In the genomic region with DNA sequence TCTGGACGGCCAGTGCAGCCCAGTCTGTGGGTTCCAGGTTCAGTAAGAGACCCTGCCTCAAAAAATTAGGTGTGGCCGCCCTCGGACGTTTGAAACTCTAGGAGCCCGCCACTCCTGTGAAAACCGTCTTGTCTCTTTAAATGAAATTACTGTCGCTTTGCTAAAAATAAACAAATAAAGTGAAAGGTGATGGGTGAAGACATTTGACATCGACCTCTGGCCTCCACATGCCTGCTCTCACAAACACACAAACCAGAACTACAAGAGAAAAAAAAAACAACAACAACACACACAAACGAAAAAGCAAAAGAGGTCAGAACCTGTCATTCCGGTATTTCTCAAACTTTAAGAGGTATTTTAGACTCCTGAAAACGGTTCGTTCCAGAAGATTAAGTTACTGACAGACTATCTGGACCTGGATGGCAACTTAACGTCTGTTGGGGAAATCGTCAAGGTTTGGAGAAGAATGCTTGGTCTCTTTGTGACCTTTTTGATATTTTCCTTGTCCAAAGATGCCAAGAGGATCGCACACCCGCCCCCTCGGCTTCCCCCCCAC, we compare ENCODE assay signal across 14 mouse cellular contexts. TPM values are rescaled to one million over a fixed set of nuclear protein-coding genes. Genes with fewer than 3 reads are reported as not detected.
DNase-seq lines count a peak whose midpoint lies in the region; ATAC-seq and TF ChIP-seq lines count a peak whose summit lies in the region.
"Had no signal": no experiment of that assay in that cellular context is flagged by ENCODE, and none has a peak within 500 bp of the region (broad histone marks: within the 10 kb centered on the region; RNA-seq: fewer than 3 reads in every experiment).

No protein-coding gene starts in this region.

- H3K27ac ChIP-seq in heart, postnatal 0 days (ENCODE audit: low read depth): peak overlapping the region; percentile 71
- H3K27ac ChIP-seq in neural tube, embryonic 13.5 days (replicated peaks): peak overlapping the region; percentile 74
- H3K27ac ChIP-seq in limb, embryonic 12.5 days: peak overlapping the region; percentile 73

- H3K9me3 ChIP-seq in heart, postnatal 0 days (replicated peaks; ENCODE audit: control insufficient read depth, low read length): no peaks in the 10 kb centered on the region
- no peaks in the 10 kb centered on the region for H3K9me3 ChIP-seq in neural tube, embryonic 13.5 days
- no peaks in the 10 kb centered on the region for H3K9me3 ChIP-seq in limb, embryonic 12.5 days
- H3K9me3 ChIP-seq: stomach, embryonic 15.5 days had no signal

- peak overlapping the region; percentile 43 for H3K4me2 ChIP-seq in heart, postnatal 0 days (ENCODE audit: low read depth, low read length)
- H3K4me2 ChIP-seq in neural tube, embryonic 13.5 days: peak overlapping the region; percentile 22; the same call in 1 of the 2 replicates
- peak overlapping the region; percentile 19; the same call in 1 of the 2 replicates for H3K4me2 ChIP-seq in limb, embryonic 12.5 days
- H3K4me2 ChIP-seq: stomach, embryonic 15.5 days had no signal

- WGBS in heart, postnatal 0 days: 40% methylated on average over 17 of the region's 17 CpGs
- WGBS in neural tube, embryonic 13.5 days: 60% methylated on average over 17 of the region's 17 CpGs
- WGBS in limb, embryonic 12.5 days: 56% methylated on average over 17 of the region's 17 CpGs

- no peak for ATAC-seq in heart, postnatal 0 days (ENCODE audit: insufficient read depth, low read depth)
- ATAC-seq in neural tube, embryonic 13.5 days (ENCODE audit: low read depth): no peak
- no peak for ATAC-seq in limb, embryonic 12.5 days (ENCODE audit: insufficient number of reproducible peaks, insufficient read depth, low FRiP score, low TSS enrichment, low read depth)

- TF ChIP-seq EP300 in heart, postnatal 0 days (IDR thresholded peaks at IDR 0.05; ENCODE audit: low read depth): no peak

- peaks cover 2% of the 10 kb centered on the region; the same call in 1 of the 2 replicates for H3K36me3 ChIP-seq in heart, postnatal 0 days (replicated peaks; ENCODE audit: control insufficient read depth, insufficient read depth, low read length)
- peaks cover 9% of the 10 kb centered on the region; the same call in 1 of the 2 replicates for H3K36me3 ChIP-seq in neural tube, embryonic 13.5 days
- peaks cover 19% of the 10 kb centered on the region; the same call in 1 of the 2 replicates for H3K36me3 ChIP-seq in limb, embryonic 12.5 days
- H3K36me3 ChIP-seq: stomach, embryonic 15.5 days had no signal

- H3K27me3 ChIP-seq in heart, postnatal 0 days (ENCODE audit: control insufficient read depth, insufficient read depth, low read length): no peaks in the 10 kb centered on the region
- no peaks in the 10 kb centered on the region for H3K27me3 ChIP-seq in neural tube, embryonic 13.5 days
- H3K27me3 ChIP-seq in limb, embryonic 12.5 days: no peaks in the 10 kb centered on the region
- H3K27me3 ChIP-seq: stomach, embryonic 15.5 days had no signal

- H3K9ac ChIP-seq in heart, postnatal 0 days (replicated peaks; ENCODE audit: low read depth, low read length): no peak overlapping the region; the same call in 1 of the 2 replicates
- H3K9ac ChIP-seq in neural tube, embryonic 13.5 days: 0 out of 2 replicates have a peak overlapping the region, but pooled peaks have one; percentile 26
- no peak overlapping the region for H3K9ac ChIP-seq in limb, embryonic 12.5 days (replicated peaks)
- H3K9ac ChIP-seq: stomach, embryonic 15.5 days had no signal

- TF ChIP-seq CTCF in heart, postnatal 0 days (IDR thresholded peaks at IDR 0.05; ENCODE audit: low read depth): no peak

- DNase-seq in heart, postnatal 0 days (ENCODE audit: low spot score): no peak
- no peak for DNase-seq in heart, adult 9 months (ENCODE audit: low spot score in 2 of 2)
- DNase-seq in neural tube, embryonic 10.5 days (ENCODE audit: extremely low spot score, low spot score): no peak
- DNase-seq in urinary bladder, postnatal 14 days (ENCODE audit: low spot score): no peak
- DNase-seq in thymus, postnatal 4 days: no peak
- no peak for DNase-seq in adrenal gland, adult 18-20 months (ENCODE audit: low spot score in 2 of 2)
- DNase-seq: adrenal gland, postnatal 36 days; gastrocnemius, postnatal 36 days had no signal

- H3K4me3 ChIP-seq in heart, postnatal 0 days (ENCODE audit: low read depth, low read length): peak overlapping the region; percentile 10; the same call in 1 of the 2 replicates
- no peak overlapping the region for H3K4me3 ChIP-seq in neural tube, embryonic 13.5 days
- H3K4me3 ChIP-seq in limb, embryonic 12.5 days (replicated peaks): no peak overlapping the region
- H3K4me3 ChIP-seq: stomach, embryonic 15.5 days had no signal

- H3K4me1 ChIP-seq in heart, postnatal 0 days (ENCODE audit: control insufficient read depth, insufficient read depth): peaks cover 21% of the 10 kb centered on the region
- peaks cover 30% of the 10 kb centered on the region for H3K4me1 ChIP-seq in neural tube, embryonic 13.5 days (replicated peaks)
- peaks cover 18% of the 10 kb centered on the region for H3K4me1 ChIP-seq in limb, embryonic 12.5 days (replicated peaks)

RNA-seq across cellular contexts. Expression of a gene that starts 5.9 kb away (rescaled TPM):
- 30.0 and 31.0 TPM in 2 replicates for total RNA-seq in heart, postnatal 0 days (2014; rRNA removed; ENCODE audit: low replicate concordance)
- polyA plus RNA-seq in heart, postnatal 0 days (2015; fragmentation: Nextera tagmentation; extraction: Ambion mirVana): 48.8 and 49.8 TPM in 2 replicates
- 39.9 and 40.6 TPM in 2 replicates for polyA plus RNA-seq in neural tube, embryonic 13.5 days (2015; fragmentation: Nextera tagmentation; extraction: Ambion mirVana)
- polyA plus RNA-seq in limb, embryonic 12.5 days (2016; fragmentation: Nextera tagmentation; extraction: Ambion mirVana): 41.0 and 43.6 TPM in 2 replicates
- 100 to 1,000 TPM in 1 of 2 experiments, 10 to 100 TPM in 1; 99.5 to 102 TPM for total RNA-seq in adrenal gland, adult 18-20 months (2021)

RNA-seq across cellular contexts. Expression of a gene that starts 13.0 kb away (rescaled TPM):
- total RNA-seq in heart, postnatal 0 days (2014; rRNA removed; ENCODE audit: low replicate concordance): 2.4 TPM in 1 of 2 replicates, not detected in the other
- polyA plus RNA-seq in heart, postnatal 0 days (2015; fragmentation: Nextera tagmentation; extraction: Ambion mirVana): 0.27 TPM in 1 of 2 replicates, not detected in the other
- polyA plus RNA-seq in neural tube, embryonic 13.5 days (2015; fragmentation: Nextera tagmentation; extraction: Ambion mirVana): not detected in 2 replicates
- not detected in 2 replicates for polyA plus RNA-seq in limb, embryonic 12.5 days (2016; fragmentation: Nextera tagmentation; extraction: Ambion mirVana)
- total RNA-seq in adrenal gland, adult 18-20 months (2021): not detected
- total RNA-seq: adrenal gland, postnatal 36 days; common myeloid progenitor, adult 5-6 weeks; gastrocnemius, postnatal 36 days; neutrophil, adult 5-6 weeks had no signal
- polyA plus RNA-seq: limb, embryonic 14.5 days; stomach, embryonic 15.5 days had no signal

RNA-seq across cellular contexts. Expression of a gene that starts 27.5 kb away (rescaled TPM):
- 44.4 and 63.3 TPM in 2 replicates for total RNA-seq in heart, postnatal 0 days (2014; rRNA removed; ENCODE audit: low replicate concordance)
- polyA plus RNA-seq in heart, postnatal 0 days (2015; fragmentation: Nextera tagmentation; extraction: Ambion mirVana): 89.0 and 99.4 TPM in 2 replicates
- polyA plus RNA-seq in neural tube, embryonic 13.5 days (2015; fragmentation: Nextera tagmentation; extraction: Ambion mirVana): 11.8 and 13.1 TPM in 2 replicates
- 8.0 and 9.6 TPM in 2 replicates for polyA plus RNA-seq in limb, embryonic 12.5 days (2016; fragmentation: Nextera tagmentation; extraction: Ambion mirVana)
- 100 to 1,000 TPM; 176 to 268 TPM for total RNA-seq in adrenal gland, adult 18-20 months (2021)
